Mouse (Mus musculus) C2C12 (cell line): Measurements from ENCODE around the gene Uso1. TPM values are rescaled to one million over a fixed set of nuclear protein-coding genes. Genes with fewer than 3 reads are reported as not detected.

Source experiments
- H3K27me3 ChIP-seq: one replicate; pipeline ENCODE4 v1.6.1; 2011; ENCODE audit not compliant: control insufficient read depth, insufficient read depth, insufficient read length
- H3K36me3 ChIP-seq: one replicate; pipeline ENCODE4 v1.6.1; 2011; ENCODE audit not compliant: control insufficient read depth, insufficient read depth
- H3K4me3 ChIP-seq: one replicate; pipeline ENCODE4 v1.5.1; 2011; ENCODE audit warnings: mild to moderate bottlenecking, control low read depth; ENCODE audit not compliant: poor library complexity, insufficient read depth, severe bottlenecking
- H3K79me2 ChIP-seq: one replicate; pipeline ENCODE4 v1.6.1; 2011; ENCODE audit not compliant: control insufficient read depth, insufficient read depth
- H3K79me3 ChIP-seq: one replicate; pipeline ENCODE4 v1.6.1; 2011; ENCODE audit warnings: low read depth, control low read depth
- H3ac ChIP-seq: one replicate; pipeline ENCODE3; 2011; ENCODE audit warnings: low read depth; ENCODE audit not compliant: control insufficient read depth, insufficient read length
- CEBPB ChIP-seq: IDR thresholded peaks from one replicate; pipeline ENCODE4 v1.6.1; 2011; ENCODE audit warnings: low read depth, mild to moderate bottlenecking, control low read depth, moderate library complexity
- CTCF ChIP-seq: IDR thresholded peaks from one replicate; pipeline ENCODE4 v1.5.1; 2011; ENCODE audit not compliant: control insufficient read depth, insufficient read depth, insufficient read length
- FOSL1 ChIP-seq: IDR thresholded peaks from one replicate; pipeline ENCODE4 v1.8.0; 2011; ENCODE audit warnings: mild to moderate bottlenecking, low read length; ENCODE audit not compliant: poor library complexity, insufficient read depth, severe bottlenecking
- MAX ChIP-seq: IDR thresholded peaks from one replicate; pipeline ENCODE4 v1.6.1; 2011; ENCODE audit warnings: mild to moderate bottlenecking, control low read depth
- MYOD1 ChIP-seq: IDR thresholded peaks from one replicate; pipeline ENCODE4 v1.6.1; 2011; ENCODE audit warnings: low read depth; ENCODE audit not compliant: control insufficient read depth, insufficient read length
- MYOG ChIP-seq: IDR thresholded peaks from one replicate; pipeline ENCODE4 v1.6.1; 2011; ENCODE audit not compliant: control insufficient read depth, insufficient read length; ENCODE audit errors: extremely low read depth
- USF1 ChIP-seq: IDR thresholded peaks from one replicate; pipeline ENCODE4 v1.6.1; 2011; ENCODE audit warnings: low read depth, mild to moderate bottlenecking, control low read depth, moderate library complexity
- polyA plus RNA-seq: library from polyadenylated mRNA; unstranded; fragments of >200 nt; fragmentation: generic; extraction: Trizol; gene quantifications from one replicate; pipeline ENCODE4 v1.2.1, GENCODE M21; 2012; ENCODE audit warnings: missing spikeins

The Uso1 gene
- polyA plus RNA-seq, 1 experiment: 27.3 TPM

- Histone ChIP-seq H3K36me3 (no peaks in the 10 kb centered on the region), H3ac (no peak overlapping the region), H3K27me3 (no peaks in the 10 kb centered on the region), H3K79me3 (no peaks in the 10 kb centered on the region), H3K4me3 (no peak overlapping the region), H3K79me2 (no peaks in the 10 kb centered on the region)
- TF ChIP-seq MYOD1 (no peak), CTCF (no peak), FOSL1 (no peak), USF1 (no peak), MAX (no peak), CEBPB (no peak), MYOG (no peak)
These were observed 107.7 kb downstream of the Uso1 start for GRCm38 (mm10) chr5:92245483-92245882.

DNA sequence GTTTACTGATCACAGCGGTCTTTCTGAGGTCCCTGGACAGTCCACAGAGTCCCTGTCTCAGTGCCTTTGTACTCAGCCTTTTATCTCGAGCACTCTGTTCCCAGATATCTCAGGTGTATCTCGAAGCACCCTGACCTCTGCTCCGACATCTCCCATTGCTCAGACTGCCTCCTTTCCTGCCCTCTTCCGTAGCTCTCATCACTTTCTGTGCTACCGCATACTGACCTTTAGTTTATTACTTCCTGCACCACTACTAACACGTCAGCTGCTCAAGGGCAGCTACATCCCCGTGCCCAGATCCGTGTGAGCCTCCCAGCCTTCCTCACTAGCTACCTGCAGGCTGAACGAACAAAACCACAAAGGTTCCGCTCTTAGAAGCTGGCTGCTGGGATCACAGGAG lies 110.9 kb downstream of the Uso1 start:
- Histone ChIP-seq H3K27me3 (no peaks in the 10 kb centered on the region), H3ac (no peak overlapping the region), H3K79me3 (no peaks in the 10 kb centered on the region), H3K4me3 (no peak overlapping the region), H3K36me3 (no peaks in the 10 kb centered on the region), H3K79me2 (no peaks in the 10 kb centered on the region)
- TF ChIP-seq MAX (no peak), MYOG (no peak), USF1 (no peak), CTCF (no peak), MYOD1 (no peak)

DNA sequence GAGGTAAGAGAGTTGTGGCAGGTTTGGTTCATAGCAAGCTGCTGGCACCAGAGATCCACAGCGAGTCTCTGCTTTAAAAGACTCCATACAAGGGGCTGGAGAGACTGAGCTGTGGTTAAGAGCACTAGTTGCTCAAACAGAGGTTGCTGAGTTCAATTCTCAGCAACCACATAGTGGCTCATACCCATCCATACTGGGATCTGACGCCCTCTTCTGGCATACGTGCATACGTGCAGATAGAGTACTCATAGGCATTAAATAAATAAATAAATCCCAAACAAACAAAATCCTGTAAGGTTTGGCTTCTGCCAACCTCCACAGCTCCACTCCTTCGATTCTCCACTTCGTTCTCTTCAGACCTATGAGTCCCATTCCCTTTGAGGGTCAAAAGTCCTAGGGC lies 114.3 kb downstream of the Uso1 start:
- H3ac ChIP-seq: no peak overlapping the region
- TF ChIP-seq FOSL1 (no peak), MYOG (no peak), MYOD1 (no peak), CTCF (no peak), CEBPB (no peak)
- H3K36me3 ChIP-seq: no peaks in the 10 kb centered on the region
- H3K79me3 ChIP-seq: no peaks in the 10 kb centered on the region
- H3K79me2 ChIP-seq: no peaks in the 10 kb centered on the region
- no peaks in the 10 kb centered on the region for H3K27me3 ChIP-seq
- no peak overlapping the region for H3K4me3 ChIP-seq

Other genes with a start within 250 kb of the Uso1 start
- 22.6 TPM for gene Rchy1, start 174.9 kb upstream of the Uso1 start, polyA plus RNA-seq
- not detected for gene Odaph, start 150.5 kb upstream of the Uso1 start, polyA plus RNA-seq
- 0.83 TPM for gene Cdkl2, start 94.1 kb upstream of the Uso1 start, polyA plus RNA-seq
- 39.1 TPM for gene G3bp2, start 54.2 kb upstream of the Uso1 start, polyA plus RNA-seq
- gene U90926, start 77.5 kb downstream of the Uso1 start, polyA plus RNA-seq: 0.83 TPM
- gene Ppef2, start 118.3 kb downstream of the Uso1 start, polyA plus RNA-seq: not detected
- gene Naaa, start 140.2 kb downstream of the Uso1 start, polyA plus RNA-seq: 5.4 TPM
- gene Sdad1, start 172.5 kb downstream of the Uso1 start, polyA plus RNA-seq: 8.0 TPM
- gene Cxcl9, start 190.1 kb downstream of the Uso1 start, polyA plus RNA-seq: not detected
- 0.39 TPM for gene Art3, start 193.9 kb downstream of the Uso1 start, polyA plus RNA-seq
- gene Cxcl10, start 211.0 kb downstream of the Uso1 start, polyA plus RNA-seq: 0.18 TPM